Mouse (Mus musculus): ENCODE data around the gene Nisch. TPM values are rescaled to one million over a fixed set of nuclear protein-coding genes. Genes with fewer than 3 reads are reported as not detected.

The Nisch gene
- polyA plus RNA-seq, 1 experiment from 2014 or later, result 389 TPM

DNA sequence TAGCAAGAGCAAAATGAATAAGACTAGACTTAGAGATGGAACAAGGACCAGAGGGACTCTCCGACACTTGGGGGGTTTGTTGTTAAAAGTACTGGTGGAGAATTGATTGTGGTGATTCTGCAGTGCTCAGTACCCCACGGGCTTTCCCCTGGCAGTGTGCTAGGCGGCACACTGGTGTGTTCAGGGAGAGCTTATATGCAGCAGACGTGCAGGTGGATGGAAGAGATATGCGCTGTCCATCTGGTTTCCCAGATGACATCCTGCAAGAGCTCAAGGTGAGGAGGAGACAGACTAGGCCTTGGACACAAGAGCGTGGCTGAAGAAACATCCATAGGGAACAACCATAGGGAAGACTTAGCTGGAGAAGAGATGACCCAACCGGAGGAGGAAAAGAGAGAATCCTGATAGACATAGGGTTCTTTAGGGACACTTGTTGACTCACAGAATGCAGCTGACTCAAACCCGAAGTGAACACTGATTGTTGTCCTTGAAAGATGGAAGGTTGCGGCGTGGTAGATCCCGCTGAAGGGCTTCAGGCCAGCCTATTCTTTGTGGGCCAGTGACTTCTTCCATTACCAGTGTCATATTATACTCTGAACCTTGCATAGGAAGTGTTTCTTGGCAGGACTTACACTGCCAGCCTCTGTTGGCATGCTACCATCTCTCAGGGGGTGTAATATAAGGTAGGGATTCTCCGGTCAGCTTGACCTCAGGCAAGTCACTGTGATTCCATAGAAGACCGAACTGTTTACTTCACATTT, 9.5 kb downstream of the Nisch start:
- 81% methylated on average over 13 of the region's 13 CpGs for WGBS
- peak overlapping the region; percentile 87 for H3K4me3 ChIP-seq (replicated peaks; ENCODE audit: low read length)
- no peaks in the 10 kb centered on the region for H3K27me3 ChIP-seq (replicated peaks; ENCODE audit: control insufficient read depth, insufficient read depth, low read length)
- H3K9ac ChIP-seq (replicated peaks; ENCODE audit: low read depth, low read length), result peak overlapping the region; percentile 92
- peak; percentile 32 for ATAC-seq
- peak overlapping the region; percentile 75 for H3K27ac ChIP-seq (ENCODE audit: low read length)
- H3K36me3 ChIP-seq (ENCODE audit: control insufficient read depth, insufficient read depth), result peaks cover 13% of the 10 kb centered on the region
- peak overlapping the region; percentile 83 for H3K4me2 ChIP-seq (ENCODE audit: low read length)
- no peaks in the 10 kb centered on the region for H3K9me3 ChIP-seq (ENCODE audit: control insufficient read depth, low read length)
- H3K4me1 ChIP-seq (replicated peaks; ENCODE audit: control insufficient read depth, insufficient read depth, low read length), result peaks cover 20% of the 10 kb centered on the region

- Histone ChIP-seq H3K9me3 (ENCODE audit: control insufficient read depth, low read length) (no peaks in the 10 kb centered on the region), H3K27ac (ENCODE audit: low read length) (peak overlapping the region; percentile 91), H3K4me1 (replicated peaks; ENCODE audit: control insufficient read depth, insufficient read depth, low read length) (peaks cover 20% of the 10 kb centered on the region), H3K4me3 (replicated peaks; ENCODE audit: low read length) (peak overlapping the region; percentile 87), H3K9ac (replicated peaks; ENCODE audit: low read depth, low read length) (peak overlapping the region; percentile 92), H3K36me3 (ENCODE audit: control insufficient read depth, insufficient read depth) (peaks cover 19% of the 10 kb centered on the region), H3K27me3 (replicated peaks; ENCODE audit: control insufficient read depth, insufficient read depth, low read length) (no peaks in the 10 kb centered on the region), H3K4me2 (ENCODE audit: low read length) (peak overlapping the region; percentile 96)
- under 1% methylated on average over 31 of the region's 48 CpGs for WGBS
- peak; percentile 72 for ATAC-seq
Observed at GRCm38 (mm10) chr14:31206472-31206981, 10.2 kb downstream of the Nisch start.

DNA sequence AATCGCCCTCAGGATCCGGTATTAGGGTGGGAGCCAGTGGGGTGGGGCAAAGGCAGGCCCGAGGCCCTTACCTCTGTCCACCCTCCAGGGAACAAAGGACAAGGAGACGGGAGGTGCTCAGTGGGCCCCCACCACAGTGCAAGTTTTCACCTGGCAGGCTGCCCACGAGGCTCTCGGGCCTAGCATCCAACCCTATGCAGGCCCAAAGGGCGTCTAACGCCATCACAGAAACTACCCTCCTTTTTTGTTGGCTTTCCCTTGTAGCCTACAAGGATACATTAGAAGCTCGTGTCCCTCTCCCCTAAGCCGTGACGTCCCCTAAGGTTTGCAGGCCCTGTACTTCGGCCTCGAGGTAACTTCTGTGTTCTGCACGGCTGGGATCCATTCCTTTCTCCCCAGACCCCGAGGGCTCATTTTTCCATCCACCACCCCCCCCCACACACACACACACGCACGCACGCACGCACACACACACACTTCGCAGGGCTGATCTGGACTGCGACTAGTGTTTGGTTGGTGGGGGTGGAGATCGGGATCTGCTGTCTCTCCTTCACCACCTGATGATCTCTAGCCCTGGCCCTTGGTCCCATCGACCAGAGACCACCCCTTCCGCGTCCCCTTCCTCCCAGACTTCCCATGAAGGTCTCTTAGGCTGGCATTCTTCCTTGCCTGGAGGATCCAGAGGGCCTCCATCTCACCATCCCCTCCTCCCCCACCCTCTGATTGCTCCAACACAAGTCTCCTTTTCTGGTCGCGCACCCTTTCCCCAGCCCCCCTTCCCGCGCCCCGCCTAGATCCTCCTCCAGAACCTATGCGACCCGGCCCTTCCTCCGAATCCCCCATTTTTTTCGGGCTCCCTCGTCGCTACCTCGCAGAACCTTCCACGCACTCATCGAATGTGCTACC, 10.9 kb downstream of the Nisch start:
- Histone ChIP-seq H3K36me3 (ENCODE audit: control insufficient read depth, insufficient read depth) (peaks cover 22% of the 10 kb centered on the region), H3K27me3 (replicated peaks; ENCODE audit: control insufficient read depth, insufficient read depth, low read length) (no peaks in the 10 kb centered on the region), H3K9ac (replicated peaks; ENCODE audit: low read depth, low read length) (peak overlapping the region; percentile 92), H3K27ac (ENCODE audit: low read length) (peak overlapping the region; percentile 91), H3K9me3 (ENCODE audit: control insufficient read depth, low read length) (no peaks in the 10 kb centered on the region), H3K4me2 (ENCODE audit: low read length) (peak overlapping the region; percentile 96), H3K4me1 (replicated peaks; ENCODE audit: control insufficient read depth, insufficient read depth, low read length) (peaks cover 20% of the 10 kb centered on the region), H3K4me3 (replicated peaks; ENCODE audit: low read length) (peak overlapping the region; percentile 87)
- ATAC-seq, result peak; percentile 65
- under 1% methylated on average over 39 of the region's 39 CpGs for WGBS

GRCm38 (mm10) chr14:31205244-31205561, 11.5 kb downstream of the Nisch start:
- H3K27ac ChIP-seq (ENCODE audit: low read length), result peak overlapping the region; percentile 91
- WGBS, result 24% methylated on average over 8 of the region's 8 CpGs
- H3K4me2 ChIP-seq (ENCODE audit: low read length), result peak overlapping the region; percentile 96
- peak overlapping the region; percentile 87 for H3K4me3 ChIP-seq (replicated peaks; ENCODE audit: low read length)
- no peaks in the 10 kb centered on the region for H3K9me3 ChIP-seq (ENCODE audit: control insufficient read depth, low read length)
- H3K27me3 ChIP-seq (replicated peaks; ENCODE audit: control insufficient read depth, insufficient read depth, low read length), result no peaks in the 10 kb centered on the region
- ATAC-seq, result no peak
- peaks cover 24% of the 10 kb centered on the region for H3K36me3 ChIP-seq (ENCODE audit: control insufficient read depth, insufficient read depth)
- H3K4me1 ChIP-seq (replicated peaks; ENCODE audit: control insufficient read depth, insufficient read depth, low read length), result peaks cover 20% of the 10 kb centered on the region
- H3K9ac ChIP-seq (replicated peaks; ENCODE audit: low read depth, low read length), result peak overlapping the region; percentile 92

DNA sequence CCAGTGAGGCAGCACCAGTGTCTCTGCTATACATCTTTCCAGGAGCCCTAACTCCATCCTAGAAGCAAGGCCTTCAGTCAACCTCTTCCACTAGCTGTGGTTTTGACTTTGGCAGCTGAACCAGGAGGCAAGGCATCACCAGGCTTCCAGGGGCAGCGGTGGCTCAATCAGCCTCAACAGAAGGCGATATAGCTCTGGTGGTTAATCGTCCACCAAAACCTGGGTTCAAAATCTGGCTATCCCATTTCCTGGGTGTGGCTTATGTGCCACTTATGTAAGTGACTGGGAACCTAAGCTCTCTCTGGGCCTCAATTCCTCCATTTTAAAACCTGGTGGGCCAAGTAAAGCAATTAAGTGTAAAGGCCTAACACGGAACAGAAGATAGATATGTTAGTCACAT, 11.9 kb downstream of the Nisch start:
- WGBS, result 71% methylated on average over 4 of the region's 4 CpGs
- peak overlapping the region; percentile 91; the same call in 1 of the 2 replicates for H3K27ac ChIP-seq (ENCODE audit: low read length)
- no peak for ATAC-seq

GRCm38 (mm10) chr14:31200038-31200437, 16.7 kb downstream of the Nisch start:
- Histone ChIP-seq H3K4me2 (ENCODE audit: low read length) (no peak overlapping the region), H3K4me1 (replicated peaks; ENCODE audit: control insufficient read depth, insufficient read depth, low read length) (peaks cover 15% of the 10 kb centered on the region), H3K27ac (ENCODE audit: low read length) (no peak overlapping the region), H3K27me3 (replicated peaks; ENCODE audit: control insufficient read depth, insufficient read depth, low read length) (no peaks in the 10 kb centered on the region), H3K9me3 (ENCODE audit: control insufficient read depth, low read length) (no peaks in the 10 kb centered on the region), H3K36me3 (ENCODE audit: control insufficient read depth, insufficient read depth) (peaks cover 29% of the 10 kb centered on the region), H3K4me3 (replicated peaks; ENCODE audit: low read length) (no peak overlapping the region), H3K9ac (replicated peaks; ENCODE audit: low read depth, low read length) (no peak overlapping the region)
- WGBS, result 89% methylated on average over 3 of the region's 3 CpGs
- ATAC-seq, result no peak

More for the DNA sequence above, 11.9 kb downstream of the Nisch start:
- peaks cover 20% of the 10 kb centered on the region for H3K4me1 ChIP-seq (replicated peaks; ENCODE audit: control insufficient read depth, insufficient read depth, low read length)
- no peaks in the 10 kb centered on the region for H3K27me3 ChIP-seq (replicated peaks; ENCODE audit: control insufficient read depth, insufficient read depth, low read length)
- H3K9me3 ChIP-seq (ENCODE audit: control insufficient read depth, low read length), result no peaks in the 10 kb centered on the region
- H3K4me2 ChIP-seq (ENCODE audit: low read length), result peak overlapping the region; percentile 96
- H3K36me3 ChIP-seq (ENCODE audit: control insufficient read depth, insufficient read depth), result peaks cover 27% of the 10 kb centered on the region
- peak overlapping the region; percentile 87 for H3K4me3 ChIP-seq (replicated peaks; ENCODE audit: low read length)
- H3K9ac ChIP-seq (replicated peaks; ENCODE audit: low read depth, low read length), result peak overlapping the region; percentile 92

DNA sequence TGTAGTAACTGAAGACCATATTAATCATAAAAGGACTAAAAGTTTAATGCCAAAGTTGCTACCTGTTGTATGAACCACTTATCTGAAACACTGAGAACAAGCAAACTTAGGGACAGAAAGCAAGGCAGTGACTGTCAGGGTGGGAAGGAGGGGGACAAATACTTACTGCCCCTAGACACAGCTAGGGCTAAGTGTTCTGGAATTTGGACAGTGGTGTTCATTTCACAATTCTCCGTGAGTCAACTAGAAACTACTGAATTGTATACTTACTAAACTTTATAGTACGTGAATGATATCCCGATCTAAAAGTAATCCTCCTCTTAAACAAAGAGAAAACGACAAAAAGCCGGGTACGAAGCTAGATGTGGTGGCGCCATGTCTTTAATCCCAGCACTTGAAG, 17.1 kb downstream of the Nisch start:
- Histone ChIP-seq H3K36me3 (ENCODE audit: control insufficient read depth, insufficient read depth) (peaks cover 29% of the 10 kb centered on the region), H3K4me3 (replicated peaks; ENCODE audit: low read length) (no peak overlapping the region), H3K4me2 (ENCODE audit: low read length) (no peak overlapping the region)

GRCm38 (mm10) chr14:31197547-31198516, 18.9 kb downstream of the Nisch start:
- no peak for ATAC-seq
- no peaks in the 10 kb centered on the region for H3K9me3 ChIP-seq (ENCODE audit: control insufficient read depth, low read length)
- WGBS, result 66% methylated on average over 16 of the region's 16 CpGs
- no peak overlapping the region for H3K4me2 ChIP-seq (ENCODE audit: low read length)
- H3K9ac ChIP-seq (replicated peaks; ENCODE audit: low read depth, low read length), result no peak overlapping the region
- H3K27ac ChIP-seq (ENCODE audit: low read length), result no peak overlapping the region
- no peak overlapping the region for H3K4me3 ChIP-seq (replicated peaks; ENCODE audit: low read length)
- peaks cover 12% of the 10 kb centered on the region for H3K4me1 ChIP-seq (replicated peaks; ENCODE audit: control insufficient read depth, insufficient read depth, low read length)
- no peaks in the 10 kb centered on the region for H3K27me3 ChIP-seq (replicated peaks; ENCODE audit: control insufficient read depth, insufficient read depth, low read length)
- peaks cover 25% of the 10 kb centered on the region for H3K36me3 ChIP-seq (ENCODE audit: control insufficient read depth, insufficient read depth)

More for the DNA sequence above, 17.1 kb downstream of the Nisch start:
- no peaks in the 10 kb centered on the region for H3K27me3 ChIP-seq (replicated peaks; ENCODE audit: control insufficient read depth, insufficient read depth, low read length)
- peaks cover 10% of the 10 kb centered on the region for H3K4me1 ChIP-seq (replicated peaks; ENCODE audit: control insufficient read depth, insufficient read depth, low read length)
- 90% methylated on average over 7 of the region's 7 CpGs for WGBS
- H3K9ac ChIP-seq (replicated peaks; ENCODE audit: low read depth, low read length), result no peak overlapping the region
- H3K27ac ChIP-seq (ENCODE audit: low read length), result no peak overlapping the region
- ATAC-seq, result no peak
- no peaks in the 10 kb centered on the region for H3K9me3 ChIP-seq (ENCODE audit: control insufficient read depth, low read length)

All from forebrain, embryonic 16.5 days (tissue).